Mouse (Mus musculus) cerebellum, adult 2 months (tissue): Measurements from ENCODE around the gene Gm49721.
"Not testable (repeated sequence)": the region's sequence is repeated elsewhere in the genome, so short reads cannot be mapped to it uniquely, and the experiment has no call there.

Experiments
- CTCF ChIP-seq: fragments of 200-500 bp; IDR thresholded peaks from 2 replicates; pipeline ENCODE4 v1.5.1; 2011; ENCODE audit warnings: low read depth, mild to moderate bottlenecking, control low read depth, low read length, moderate library complexity, borderline replicate concordance; ENCODE audit not compliant: insufficient read depth
- POLR2A ChIP-seq: fragments of 200-500 bp; IDR thresholded peaks from 2 replicates; pipeline ENCODE4 v1.6.1; 2011; ENCODE audit warnings: low read length, control low read depth, borderline replicate concordance; ENCODE audit not compliant: insufficient read depth

- TF ChIP-seq POLR2A, CTCF: not testable (repeated sequence)
Observed at GRCm38 (mm10) chr17:6995504-6995903, 16.8 kb downstream of the Gm49721 start.
